In genomic region chr3:107332127-107332959, GRCm38 (mm10) we compare ENCODE assay signal across 8 mouse cellular contexts. TPM values are rescaled to one million over a fixed set of nuclear protein-coding genes. Genes with fewer than 3 reads are reported as not detected.
DNase-seq lines count a peak whose midpoint lies in the region; ATAC-seq lines count a peak whose summit lies in the region.

No protein-coding gene starts in this region.

- ATAC-seq in erythroblast, adult 5-6 weeks (replicated peaks; ENCODE audit: low FRiP score, poor library complexity, severe bottlenecking) = 0 out of 2 replicates have a peak, but pooled peaks have one; percentile 5
- peak; percentile 10; the same call in 1 of the 2 replicates for ATAC-seq in heart, embryonic 14.5 days (ENCODE audit: insufficient number of reproducible peaks, insufficient read depth, low FRiP score, low read depth)
- ATAC-seq in liver, embryonic 16.5 days (ENCODE audit: low read depth) = no peak

- peak overlapping the region; percentile 95 to 99 for H3K4me3 ChIP-seq in heart, embryonic 14.5 days (ENCODE audit: control insufficient read depth in 1 of 2, insufficient read depth in 1 of 2, low read depth in 1 of 2, low read length in 2 of 2)
- H3K4me3 ChIP-seq in liver, embryonic 16.5 days (ENCODE audit: low read depth, low read length) = peak overlapping the region; percentile 99

- under 1% methylated on average over 75 of the region's 75 CpGs for WGBS in heart, embryonic 14.5 days
- WGBS in liver, embryonic 16.5 days (ENCODE audit: insufficient replicate concordance) = under 1% methylated on average over 75 of the region's 75 CpGs

- peak overlapping the region; percentile 98 for H3K9ac ChIP-seq in heart, embryonic 14.5 days (ENCODE audit: low read length)
- peak overlapping the region; percentile 95 for H3K9ac ChIP-seq in liver, embryonic 16.5 days (ENCODE audit: low read depth, low read length)

- H3K27me3 ChIP-seq in heart, embryonic 14.5 days (ENCODE audit: control insufficient read depth, insufficient read depth, low read length) = no peaks in the 10 kb centered on the region
- H3K27me3 ChIP-seq in liver, embryonic 16.5 days (ENCODE audit: control insufficient read depth, insufficient read depth, low read depth, low read length) = no peaks in the 10 kb centered on the region

- H3K27ac ChIP-seq in heart, embryonic 14.5 days (replicated peaks in 1 of 2; ENCODE audit: control insufficient read depth in 1 of 2, insufficient read depth in 1 of 2, low read depth in 2 of 2, low read length in 2 of 2) = peak overlapping the region; percentile 97 to 98
- H3K27ac ChIP-seq in liver, embryonic 16.5 days (ENCODE audit: low read length) = peak overlapping the region; percentile 89

- peak overlapping the region; percentile 98 for H3K4me2 ChIP-seq in heart, embryonic 14.5 days (ENCODE audit: low read length)
- H3K4me2 ChIP-seq in liver, embryonic 16.5 days (ENCODE audit: low read depth, low read length) = peak overlapping the region; percentile 91

- DNase-seq in A20 (ENCODE audit: low read depth, low spot score) (peak; percentile 62), ZHBTc4 (ENCODE audit: low read depth, low spot score) (peak; percentile 65)
- peak; percentile 71 for DNase-seq in kidney, postnatal 14 days
- peak; percentile 70 for DNase-seq in right cerebral cortex, adult 18-20 months
- peak; percentile 11 to 35 for DNase-seq in urinary bladder, postnatal 36 days (ENCODE audit: low spot score in 2 of 2)

- peaks cover 40% of the 10 kb centered on the region for H3K36me3 ChIP-seq in heart, embryonic 14.5 days (ENCODE audit: control insufficient read depth, insufficient read depth, low read length)
- H3K36me3 ChIP-seq in liver, embryonic 16.5 days (ENCODE audit: control insufficient read depth, insufficient read depth) = peaks cover 21% of the 10 kb centered on the region

- no peaks in the 10 kb centered on the region for H3K9me3 ChIP-seq in heart, embryonic 14.5 days (ENCODE audit: control insufficient read depth, low read length)
- H3K9me3 ChIP-seq in liver, embryonic 16.5 days (replicated peaks; ENCODE audit: control insufficient read depth, low read length) = no peaks in the 10 kb centered on the region

- peaks cover 18 to 37% of the 10 kb centered on the region in 2 experiments for H3K4me1 ChIP-seq in heart, embryonic 14.5 days (ENCODE audit: control insufficient read depth in 2 of 2, insufficient read depth in 2 of 2, low read length in 2 of 2)
- peaks cover 20% of the 10 kb centered on the region for H3K4me1 ChIP-seq in liver, embryonic 16.5 days (ENCODE audit: control insufficient read depth, low read depth, low read length)

RNA-seq across cellular contexts. Expression of gene Rbm15, which starts 1.1 kb away (rescaled TPM):
- 19.4 and 26.1 TPM in 2 replicates for total RNA-seq in erythroblast, adult 5-6 weeks (2015; ENCODE audit: low replicate concordance)
- total RNA-seq in erythroblast, adult 5-6 weeks (2017; ENCODE audit: low replicate concordance) = 19.9 and 29.7 TPM in 2 replicates
- 11.7 and 13.2 TPM in 2 replicates for polyA plus RNA-seq in heart, embryonic 14.5 days (2014; fragmentation: Nextera tagmentation; extraction: Ambion mirVana)
- polyA plus RNA-seq in liver, embryonic 16.5 days (2015; fragmentation: Nextera tagmentation; extraction: Ambion mirVana) = 8.1 and 8.2 TPM in 2 replicates

RNA-seq across cellular contexts. Expression of gene Slc16a4, which starts 41.3 kb away (rescaled TPM):
- not detected in 2 replicates for total RNA-seq in erythroblast, adult 5-6 weeks (2015; ENCODE audit: low replicate concordance)
- total RNA-seq in erythroblast, adult 5-6 weeks (2017; ENCODE audit: low replicate concordance) = 0.43 TPM in 1 of 2 replicates, not detected in the other
- polyA plus RNA-seq in heart, embryonic 14.5 days (2014; fragmentation: Nextera tagmentation; extraction: Ambion mirVana) = 2.3 and 3.1 TPM in 2 replicates
- polyA plus RNA-seq in liver, embryonic 16.5 days (2015; fragmentation: Nextera tagmentation; extraction: Ambion mirVana) = 0.30 and 0.39 TPM in 2 replicates

RNA-seq across cellular contexts. Expression of gene Lamtor5, which starts 53.7 kb away (rescaled TPM):
- 38.2 and 42.8 TPM in 2 replicates for total RNA-seq in erythroblast, adult 5-6 weeks (2015; ENCODE audit: low replicate concordance)
- total RNA-seq in erythroblast, adult 5-6 weeks (2017; ENCODE audit: low replicate concordance) = 12.1 and 16.7 TPM in 2 replicates
- 182 and 207 TPM in 2 replicates for polyA plus RNA-seq in heart, embryonic 14.5 days (2014; fragmentation: Nextera tagmentation; extraction: Ambion mirVana)
- 88.2 and 90.1 TPM in 2 replicates for polyA plus RNA-seq in liver, embryonic 16.5 days (2015; fragmentation: Nextera tagmentation; extraction: Ambion mirVana)
